Mouse (Mus musculus) c-Kit-positive CD71-negative TER-119-negative erythroid progenitor cells, embryonic 14.5 days (primary cell): Measurements from ENCODE around the gene Gabra5.

Source experiments
- DNase-seq: peaks from one replicate; pipeline ENCODE4 v3.0.0-alpha.2; 2013; ENCODE audit warnings: low read depth

Gabra5 gene

DNA sequence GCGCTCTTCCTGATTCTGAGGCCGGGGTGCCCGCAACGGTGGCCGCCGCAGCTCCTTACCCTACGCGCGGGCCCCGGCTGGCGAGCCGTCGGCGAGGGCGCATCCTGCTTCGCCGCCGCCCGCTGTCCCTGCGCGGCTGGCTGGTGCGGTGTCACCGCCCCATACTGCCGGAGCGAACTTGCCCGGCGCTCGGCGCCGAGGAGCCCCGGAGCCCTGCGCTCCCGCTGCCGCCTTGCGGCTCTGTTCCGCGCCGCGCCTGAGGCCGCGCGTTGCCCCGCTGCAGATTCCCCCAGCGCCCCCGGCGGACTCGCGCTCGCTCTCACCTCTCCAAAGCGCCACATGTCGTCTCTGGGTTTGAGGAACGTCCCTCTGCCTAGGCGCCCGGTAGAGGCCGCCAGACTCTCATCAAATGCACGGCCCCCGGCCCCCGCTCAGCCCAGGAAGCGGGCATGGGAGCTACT is at the start of gene Gabra5:
Gabra5 (minus strand) TSS at position 379 of the 461 bp plus-strand sequence.
- no peak for DNase-seq

DNA sequence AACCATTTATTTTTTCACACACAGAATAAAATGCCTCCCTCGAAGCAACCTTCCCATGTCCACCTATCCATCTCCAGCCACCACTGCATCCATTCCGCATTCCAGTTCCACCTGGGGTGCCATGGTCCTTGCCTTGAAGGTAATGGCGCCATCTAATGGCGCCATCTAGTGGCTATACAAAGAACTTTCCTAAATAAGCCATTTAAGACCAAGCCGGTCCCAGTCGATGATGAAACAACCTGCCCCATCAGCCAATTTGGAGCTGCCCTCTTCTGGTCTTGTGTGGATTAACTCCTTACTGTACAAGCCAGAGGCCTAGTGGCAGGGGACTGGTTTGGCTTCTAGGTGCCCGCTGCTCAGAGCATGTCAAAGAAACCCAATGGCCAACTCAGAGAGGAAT is 28.7 kb upstream of the Gabra5 start:
- DNase-seq = no peak

DNA sequence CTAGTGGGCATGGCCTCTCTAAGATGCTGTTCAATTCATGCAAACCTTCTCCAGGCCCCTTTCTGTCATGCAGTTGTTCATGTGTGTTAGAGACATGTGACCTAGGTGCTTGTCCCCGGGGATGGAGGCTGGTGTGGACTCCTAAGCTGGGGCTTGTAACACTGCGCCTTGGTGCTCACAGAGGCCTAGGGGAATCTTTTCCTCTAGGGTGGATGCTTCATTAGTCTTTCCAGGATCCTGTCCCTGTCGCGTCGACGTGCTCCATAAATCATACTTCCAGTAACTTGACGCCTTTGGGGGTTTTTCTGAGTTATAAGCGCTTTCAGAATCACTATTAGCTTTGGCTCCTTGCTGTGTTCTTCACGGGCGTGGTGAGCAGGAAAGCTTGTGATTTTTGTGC is 22.8 kb upstream of the Gabra5 start:
- no peak for DNase-seq

DNA sequence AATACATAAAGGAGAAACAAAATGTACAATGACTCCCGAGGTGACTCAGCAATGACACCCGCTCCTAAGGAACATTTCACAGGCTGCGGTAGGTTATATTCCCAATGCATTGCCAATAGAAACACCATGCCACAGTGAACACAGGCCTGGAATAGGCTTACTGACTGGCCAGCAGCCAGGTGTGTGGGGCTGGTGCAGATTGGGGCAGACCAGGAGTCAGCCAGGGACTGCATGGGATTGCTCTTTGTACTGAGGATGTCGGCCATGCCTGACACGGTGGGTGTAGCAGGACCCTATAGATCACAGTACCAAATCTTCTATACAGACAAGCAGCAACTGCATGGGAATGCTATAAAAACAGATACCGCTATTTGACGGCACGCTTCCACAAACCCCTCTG is 20.1 kb upstream of the Gabra5 start:
- DNase-seq = no peak

DNA sequence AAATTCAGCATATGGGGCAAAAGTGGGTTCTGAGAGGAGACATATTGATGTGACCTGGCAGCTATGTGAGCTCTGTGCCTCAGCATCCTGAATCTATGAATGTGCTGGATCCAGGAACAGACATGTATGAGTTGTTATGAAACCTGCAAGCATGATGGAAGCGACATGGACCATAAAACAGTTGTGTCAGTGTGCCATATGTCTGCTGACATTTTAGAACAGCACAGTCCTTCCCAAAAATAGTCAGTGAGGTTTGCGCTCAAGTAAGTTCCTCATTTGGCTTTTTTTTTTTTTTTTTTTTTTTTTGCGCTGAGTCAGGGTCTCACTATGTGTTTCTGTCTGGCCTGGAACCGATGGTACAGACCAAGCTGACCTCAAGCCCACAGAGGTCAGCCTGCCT is 19.6 kb upstream of the Gabra5 start:
- DNase-seq = no peak

DNA sequence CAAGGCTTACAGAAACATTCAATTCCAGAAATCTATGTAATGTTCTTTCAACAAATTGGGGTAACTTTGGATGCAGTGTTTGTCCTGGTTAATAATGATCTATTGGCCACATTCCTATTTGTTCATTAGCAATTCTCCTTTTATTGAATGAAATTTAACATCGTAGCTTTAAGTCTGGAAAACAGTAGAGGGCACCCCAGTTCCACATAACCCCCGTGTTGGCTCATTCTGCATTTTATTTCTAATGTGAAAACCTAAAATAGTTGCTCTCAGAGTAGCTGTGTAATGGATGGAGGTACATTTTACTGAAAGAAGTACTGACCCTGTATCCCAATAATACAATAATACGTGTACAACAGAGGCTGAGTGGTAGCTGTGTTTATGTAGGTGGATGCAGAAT is 3.1 kb upstream of the Gabra5 start:
- no peak for DNase-seq

DNA sequence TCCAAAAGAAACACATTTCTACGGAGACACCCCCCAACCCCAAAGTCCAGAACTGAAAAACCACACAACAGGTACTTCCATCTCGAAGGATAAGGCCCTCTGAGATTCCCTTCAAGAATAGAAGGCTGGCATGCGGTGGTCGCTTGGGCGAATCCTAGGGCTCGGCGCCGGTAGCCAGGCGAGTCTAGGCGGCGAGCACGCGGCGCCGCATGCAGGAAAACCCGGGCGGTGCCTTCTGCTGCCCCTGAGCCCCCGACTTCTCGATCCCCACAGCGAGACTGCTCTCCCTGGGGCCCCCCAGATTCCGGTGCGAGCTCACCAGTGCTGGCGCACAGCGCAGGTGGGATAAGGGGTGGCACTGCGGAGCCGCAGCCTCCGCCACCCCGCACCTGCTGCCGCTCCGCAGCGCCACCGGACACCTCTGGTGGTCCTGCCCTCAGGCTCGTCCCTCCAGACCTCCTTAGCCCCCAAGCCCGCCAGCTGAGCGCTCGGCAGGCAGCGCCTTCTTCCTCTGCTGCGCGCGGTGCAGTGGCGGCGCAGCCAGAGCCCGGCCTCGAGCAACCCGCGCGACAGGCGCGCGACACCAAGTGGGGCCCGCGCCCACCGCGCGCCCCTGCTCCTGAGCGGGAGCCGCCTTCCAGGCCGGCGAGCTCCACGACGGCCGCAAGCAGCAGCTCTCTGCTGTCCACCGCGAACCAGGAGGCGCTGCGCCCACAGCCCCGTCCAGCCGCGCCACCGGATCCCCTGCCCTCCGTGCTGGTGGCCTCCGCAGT is 813 bp downstream of the Gabra5 start:
- DNase-seq = no peak

DNA sequence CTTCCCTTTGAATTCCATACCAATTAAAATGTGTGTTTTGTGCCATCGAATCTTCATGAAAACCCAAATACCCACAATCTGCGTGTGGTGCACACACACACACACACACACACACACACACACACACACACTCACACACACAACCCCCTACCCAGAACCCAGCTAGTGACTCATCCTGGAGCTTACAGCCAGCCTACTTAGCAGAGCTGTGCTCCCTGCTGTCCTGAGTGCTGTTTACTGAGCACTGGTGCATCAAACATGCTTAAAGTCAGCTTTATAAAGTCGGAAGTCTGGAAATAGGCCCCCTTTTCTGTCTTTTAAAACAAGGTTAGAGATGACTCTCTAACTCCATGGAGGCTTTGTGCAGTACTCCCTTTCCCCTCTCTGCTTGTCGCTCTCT is 7.0 kb downstream of the Gabra5 start:
- DNase-seq = no peak

DNA sequence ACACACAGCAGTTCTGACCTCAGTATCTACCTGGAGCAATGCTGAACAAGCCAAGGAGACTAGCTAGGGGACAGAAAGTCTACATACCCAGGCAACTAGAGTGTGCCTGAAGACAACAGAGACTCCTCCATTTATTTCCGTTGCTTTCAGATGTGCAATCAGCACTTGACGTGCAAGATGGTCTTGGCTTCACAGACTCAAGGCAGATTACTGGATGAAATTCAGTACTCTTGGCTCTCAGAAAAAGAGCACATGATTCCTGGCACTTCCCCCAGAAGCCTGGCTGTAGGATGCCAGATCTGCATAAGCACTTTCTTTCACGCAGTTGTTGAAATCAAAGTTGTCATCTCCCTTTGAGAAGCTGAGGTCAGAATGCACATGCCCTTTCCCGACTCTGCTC is 18.1 kb downstream of the Gabra5 start:
- DNase-seq = no peak

DNA sequence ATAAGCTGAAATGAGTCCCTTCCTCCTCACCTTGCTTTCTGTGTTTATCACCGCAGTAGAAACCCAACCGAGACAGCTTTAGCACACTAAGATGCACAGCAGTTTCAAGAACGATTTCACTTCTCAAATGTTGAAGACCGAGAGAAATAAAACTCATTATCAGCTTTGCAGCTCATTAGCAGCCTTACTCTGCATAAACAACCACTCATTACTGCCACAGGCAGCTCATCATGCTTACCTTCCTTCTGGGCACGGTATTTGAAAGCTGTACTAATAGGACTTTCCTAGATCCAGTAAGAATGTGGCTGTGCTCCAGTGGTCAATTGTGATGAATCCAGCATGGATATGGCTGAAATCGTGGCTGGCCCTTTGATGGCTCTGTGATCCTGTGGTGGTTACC is 23.0 kb downstream of the Gabra5 start:
- no peak for DNase-seq

DNA sequence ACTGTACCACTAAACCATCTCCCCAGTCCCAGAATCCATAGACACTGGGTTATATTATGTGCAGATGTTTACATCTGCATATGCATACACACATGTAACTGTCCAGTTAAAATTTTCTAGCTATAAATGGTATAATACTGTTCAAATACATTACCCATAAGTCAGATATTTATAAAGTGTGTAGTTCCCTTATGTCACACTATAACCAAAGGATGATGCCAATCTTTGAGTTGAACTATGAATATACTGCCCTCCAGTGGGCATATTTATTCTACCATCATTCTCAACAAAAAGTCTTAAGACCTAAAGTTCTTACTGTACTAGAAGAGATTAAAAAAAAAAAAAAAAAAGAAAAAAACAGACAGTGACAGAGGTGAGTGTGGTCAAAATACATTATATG is 27.0 kb downstream of the Gabra5 start:
- no peak for DNase-seq

DNA sequence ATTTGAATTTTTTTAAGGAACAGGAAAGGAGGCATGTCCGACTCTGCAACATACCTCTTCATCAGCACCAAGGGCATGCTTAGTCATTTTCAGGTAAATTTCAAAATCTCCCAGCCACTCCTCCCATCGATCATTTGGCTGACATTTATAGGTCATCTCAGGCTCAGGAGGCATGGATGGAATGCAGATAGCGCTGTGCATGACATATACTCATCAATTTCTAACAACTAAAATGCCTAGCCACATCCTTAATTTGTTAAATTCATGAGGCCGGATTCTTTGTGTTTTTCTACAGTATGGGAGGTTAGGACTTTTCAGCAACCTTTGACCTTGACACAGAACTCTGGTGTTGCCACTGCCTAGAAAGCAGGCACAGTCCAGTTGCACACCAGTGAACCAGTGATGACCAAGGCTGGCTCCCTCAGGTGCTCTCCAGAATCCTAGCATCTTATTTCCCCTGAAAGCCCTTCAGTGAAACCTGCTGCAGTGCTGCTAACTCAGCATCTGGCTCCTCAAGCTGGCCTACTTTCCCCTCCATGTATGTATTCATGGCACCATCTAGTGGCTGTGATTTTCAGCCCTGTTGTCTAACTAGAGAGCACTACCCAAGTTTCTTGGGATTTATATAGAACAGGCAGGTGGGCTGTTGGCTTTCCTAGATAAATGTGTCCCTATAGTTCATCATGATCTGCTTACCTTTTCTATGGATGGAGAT is 35.9 kb downstream of the Gabra5 start:
- no peak for DNase-seq

DNA sequence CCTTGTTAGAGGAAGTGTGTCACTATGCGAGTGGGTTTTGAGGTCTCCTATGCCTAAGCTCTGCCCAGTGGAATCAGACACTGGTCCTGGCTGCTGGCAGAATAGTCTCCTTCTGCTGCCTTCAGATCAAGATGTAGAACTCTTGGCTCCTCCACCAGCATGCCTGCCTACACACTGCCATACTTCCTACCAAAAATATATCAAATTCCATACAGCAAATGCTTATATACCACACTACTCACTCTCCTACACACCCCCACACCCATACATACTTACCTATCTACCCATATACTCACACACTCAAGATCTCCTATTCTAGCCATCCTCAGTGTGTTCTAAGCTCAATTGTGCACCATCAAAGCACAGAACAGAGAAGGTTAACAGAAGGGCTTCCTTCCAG is 38.5 kb downstream of the Gabra5 start:
- no peak for DNase-seq

DNA sequence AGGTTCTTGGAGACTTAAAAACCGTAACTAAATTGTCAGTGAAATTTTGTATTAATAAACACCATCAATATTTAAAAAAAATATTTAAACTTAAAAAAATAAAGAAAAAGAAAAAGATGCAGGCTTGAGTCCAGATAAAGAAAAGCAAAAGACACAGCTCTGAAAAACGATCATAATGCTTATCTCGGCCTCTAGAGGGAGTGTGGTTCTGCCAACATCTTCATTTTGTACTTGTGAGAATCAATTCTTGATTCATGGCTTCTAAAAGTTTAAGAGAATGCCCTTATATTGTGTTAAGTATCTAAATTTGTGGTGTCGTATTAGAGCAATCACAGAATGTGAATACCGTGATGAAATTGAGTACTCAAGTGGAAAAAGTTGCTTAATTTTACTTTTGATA is 49.5 kb downstream of the Gabra5 start:
- no peak for DNase-seq

DNA sequence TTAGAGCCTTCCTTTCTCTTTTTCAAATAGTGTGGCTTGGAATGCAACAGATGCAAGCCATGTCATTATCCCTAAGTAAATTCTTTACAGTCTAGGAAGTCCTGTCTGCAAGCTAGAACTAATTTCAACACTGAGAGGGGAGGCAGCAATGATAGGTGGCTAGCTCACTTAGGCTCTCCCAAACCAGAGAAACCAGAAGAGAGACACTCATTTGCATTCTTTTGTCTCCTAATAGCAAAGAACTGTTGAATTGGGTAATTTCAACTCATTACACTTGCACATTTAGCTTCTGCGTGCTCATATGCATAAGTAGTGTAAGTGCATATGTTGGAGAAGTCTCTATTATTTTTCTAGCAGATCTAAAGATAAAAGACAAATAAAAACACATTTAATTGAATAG is 61.6 kb downstream of the Gabra5 start:
- DNase-seq = no peak

DNA sequence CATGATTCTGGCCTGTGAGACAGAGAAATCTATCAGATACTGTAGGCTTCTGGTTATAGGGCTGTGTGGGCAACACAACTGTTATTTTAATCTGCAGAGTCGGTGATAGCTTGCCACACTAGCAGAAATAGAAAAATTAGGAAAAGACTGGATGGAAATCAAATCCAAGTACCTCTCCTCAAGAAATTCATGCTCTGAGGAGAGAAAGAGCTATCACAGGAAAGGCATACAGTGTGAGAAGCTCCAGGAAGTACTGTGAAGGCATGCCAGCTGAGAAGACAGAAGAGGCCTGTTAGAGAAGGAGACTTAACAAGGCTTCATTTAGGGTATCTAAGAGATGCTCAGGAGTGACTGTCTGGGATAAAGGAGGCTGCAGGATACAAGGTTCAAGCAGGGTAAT is 87.2 kb downstream of the Gabra5 start:
- DNase-seq = no peak

DNA sequence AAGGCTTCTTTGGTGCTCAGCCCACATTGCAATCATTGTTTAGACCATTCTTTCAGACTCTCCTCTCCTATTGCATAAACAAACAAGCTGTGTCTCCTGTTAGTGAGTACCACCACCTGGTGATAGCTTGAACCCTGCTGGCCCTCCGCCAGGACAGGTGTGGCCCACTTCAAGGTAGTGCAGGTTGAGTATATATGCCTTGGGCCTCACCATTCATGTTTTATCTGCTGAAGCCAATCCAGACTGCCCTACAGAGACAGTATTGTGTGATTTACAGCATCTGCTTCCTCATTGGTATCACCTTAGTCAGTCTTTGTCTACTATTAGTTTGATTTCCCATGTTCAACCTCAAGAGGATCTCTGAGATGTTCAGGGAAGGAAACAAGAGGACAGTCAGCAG is 88.8 kb downstream of the Gabra5 start:
- DNase-seq = no peak

DNA sequence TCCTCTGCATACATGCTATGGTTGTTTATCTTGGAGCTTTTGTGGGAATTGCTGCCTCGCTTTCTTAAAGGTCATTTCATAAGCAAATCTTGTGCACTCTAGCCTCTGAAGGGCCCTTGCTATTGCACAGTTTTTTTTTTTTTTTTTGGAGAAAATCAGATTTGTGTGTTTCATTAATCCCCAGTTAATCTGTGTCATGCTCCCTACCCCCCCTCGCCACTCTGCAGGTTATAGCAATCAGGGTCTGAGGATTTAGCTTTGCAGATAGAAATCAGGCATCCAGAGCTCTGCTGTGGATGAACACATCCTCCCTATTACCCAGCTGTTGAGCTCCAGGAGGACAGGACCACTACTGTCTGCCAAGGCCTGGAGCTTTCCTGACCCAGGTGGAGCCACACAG is 90.5 kb downstream of the Gabra5 start, which contains the start of gene Gabrb3:
Gabrb3 (plus strand) TSS at position 301 of the 400 bp plus-strand sequence.
- no peak for DNase-seq

DNA sequence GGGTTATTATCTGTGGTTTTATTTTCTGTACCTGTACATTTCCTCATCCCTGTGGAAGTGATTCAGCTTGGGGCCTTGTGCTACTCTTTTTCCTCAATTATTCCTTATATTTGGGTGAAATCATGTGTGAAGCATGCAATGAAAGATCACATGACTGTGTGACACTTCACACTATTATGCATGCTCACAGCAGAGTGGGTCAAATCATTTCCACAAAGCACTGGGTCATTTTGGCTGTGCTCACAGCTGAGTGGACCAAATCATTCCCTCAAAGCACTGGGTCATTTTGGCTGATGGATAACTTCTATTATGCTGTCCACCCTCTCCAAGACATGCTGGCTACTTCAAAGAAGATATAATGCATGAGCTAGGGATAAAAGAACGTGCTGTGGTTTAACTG is 97.0 kb downstream of the Gabra5 start:
- no peak for DNase-seq

DNA sequence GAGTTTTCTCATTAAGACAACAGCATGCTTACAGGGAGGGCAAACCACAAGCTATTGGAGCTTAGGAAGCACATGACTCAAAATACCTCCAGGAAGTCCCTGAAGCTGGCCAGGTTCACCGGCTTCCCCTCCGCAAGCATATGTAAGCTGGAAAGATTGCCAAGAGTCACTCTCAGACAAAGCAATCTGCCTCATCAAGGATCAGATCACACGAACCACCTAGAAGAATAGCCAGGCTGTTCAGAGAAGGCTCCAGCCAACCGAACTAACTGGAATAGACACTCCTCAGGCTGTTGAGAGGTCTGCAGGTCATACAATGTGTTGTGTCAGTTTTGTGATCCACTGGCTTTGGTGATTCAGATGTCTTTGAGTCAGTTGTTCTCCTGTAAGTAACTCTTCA is 98.7 kb downstream of the Gabra5 start:
- no peak for DNase-seq

DNA sequence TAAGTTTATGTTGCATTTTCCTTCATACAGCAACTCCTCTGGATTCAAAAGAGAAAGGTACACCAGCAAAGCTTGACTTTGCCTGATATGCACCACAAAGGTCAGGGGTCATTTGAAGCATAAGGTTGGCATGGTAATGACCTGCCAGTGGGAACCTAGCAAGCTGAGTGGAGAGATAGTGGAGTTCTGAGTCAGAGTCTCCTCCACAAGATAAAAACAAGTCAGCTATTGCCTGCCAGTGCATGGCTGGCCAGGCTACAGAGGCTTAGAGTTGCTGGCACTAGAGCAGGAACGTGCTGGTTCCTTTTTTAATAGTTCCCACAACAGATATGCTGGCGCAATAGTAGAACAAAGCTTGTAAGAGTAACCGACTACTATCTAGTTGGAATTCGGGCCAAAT is 116.3 kb downstream of the Gabra5 start:
- DNase-seq = no peak

DNA sequence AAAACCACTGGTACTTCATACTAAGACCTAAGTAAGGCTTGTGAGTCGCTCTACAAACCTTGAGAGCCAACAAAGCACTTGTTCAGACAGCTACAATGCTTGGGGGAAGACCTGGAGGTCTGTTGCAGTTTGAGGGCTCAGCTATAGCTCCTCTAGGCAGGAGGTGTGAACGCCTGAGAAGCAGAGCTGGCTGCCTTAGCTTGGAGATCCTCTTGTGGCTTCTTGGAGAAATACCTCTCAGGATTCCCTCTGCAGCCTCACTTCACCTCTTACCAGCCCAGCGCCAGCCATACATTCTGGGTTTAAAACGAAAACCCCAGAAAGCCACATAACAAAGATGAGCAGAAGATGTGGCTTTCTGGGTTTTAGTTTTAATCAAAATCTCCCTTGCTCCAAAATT is 119.8 kb downstream of the Gabra5 start:
- no peak for DNase-seq

DNA sequence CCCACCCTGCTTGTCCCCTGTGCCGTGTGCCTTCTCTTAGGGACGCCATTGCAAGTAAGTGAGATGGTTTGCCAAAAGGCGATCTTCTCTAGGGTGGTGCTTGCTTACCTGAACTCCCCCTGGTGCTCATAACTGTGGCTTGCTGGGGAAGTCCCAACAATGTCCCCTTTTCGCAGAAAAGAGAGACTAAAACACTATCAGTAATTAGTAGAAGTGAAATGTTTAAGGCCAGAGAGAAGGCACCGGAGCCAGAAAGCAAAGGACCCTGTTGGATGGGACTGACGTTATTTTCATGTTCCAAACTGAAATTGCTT is 122.6 kb downstream of the Gabra5 start:
- no peak for DNase-seq
